Mouse (Mus musculus): Measurements from ENCODE around the gene Bhmt. TPM values are rescaled to one million over a fixed set of nuclear protein-coding genes. Genes with fewer than 3 reads are reported as not detected.

The Bhmt gene
- polyA plus RNA-seq, 1 experiment, result not detected

DNA sequence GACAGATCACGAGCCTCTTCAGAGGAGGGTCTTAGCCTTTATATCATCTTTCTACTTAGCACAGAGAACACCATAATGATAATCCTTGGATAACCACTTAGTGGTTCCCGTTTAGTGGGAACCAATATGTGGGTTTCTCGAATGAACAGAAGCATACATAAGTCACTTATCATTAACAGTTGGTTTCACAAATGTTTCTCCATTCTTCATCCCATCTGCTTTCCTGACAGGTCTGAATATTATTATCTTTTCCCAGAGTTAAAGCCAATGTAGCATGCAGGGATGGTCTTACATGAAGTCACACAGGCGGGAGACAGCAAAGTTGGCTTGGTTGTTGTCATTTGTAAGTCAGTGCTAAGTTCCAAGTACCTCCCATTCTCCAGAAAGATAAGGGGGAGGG is 29.8 kb upstream of the Bhmt start:
- TF ChIP-seq CTCF (IDR thresholded peaks at IDR 0.05; ENCODE audit: borderline replicate concordance, insufficient read depth, low read depth, low read length) (no peak), POLR2A (IDR thresholded peaks at IDR 0.05; ENCODE audit: borderline replicate concordance, insufficient read depth, low read length) (no peak)
- Histone ChIP-seq H3K4me3 (replicated peaks; ENCODE audit: insufficient read depth, low read depth, low read length) (no peak overlapping the region), H3K27ac (ENCODE audit: insufficient read depth, low read length) (no peak overlapping the region), H3K4me1 (ENCODE audit: control insufficient read depth, insufficient read depth, low read length) (no peaks in the 10 kb centered on the region), H3K27me3 (ENCODE audit: control insufficient read depth, insufficient read depth, low read length) (no peaks in the 10 kb centered on the region)
- DNase-seq, result no peak
- 38% methylated on average over 4 of the region's 4 CpGs for WGBS

DNA sequence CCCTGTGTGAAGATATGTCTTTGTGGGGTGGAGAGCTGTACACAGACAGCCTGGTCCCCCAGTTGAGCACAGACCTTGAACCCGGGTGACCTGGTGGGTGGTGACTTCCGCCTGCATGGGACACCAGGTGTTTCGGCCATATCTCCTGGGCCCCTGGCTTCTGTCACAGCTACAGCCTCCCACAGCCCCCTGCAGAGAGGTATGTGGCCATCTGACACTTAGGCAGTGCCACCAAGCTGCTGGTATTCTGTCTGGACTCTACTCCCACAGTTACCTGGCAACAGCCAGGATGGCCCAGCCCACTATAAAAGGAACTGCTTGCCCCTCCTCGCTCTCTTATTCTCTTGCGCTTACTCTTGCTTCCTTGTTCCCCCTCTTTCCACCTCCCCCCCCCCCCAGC is 20.2 kb upstream of the Bhmt start:
- Histone ChIP-seq H3K4me3 (replicated peaks; ENCODE audit: insufficient read depth, low read depth, low read length) (no peak overlapping the region), H3K27ac (ENCODE audit: insufficient read depth, low read length) (no peak overlapping the region), H3K4me1 (ENCODE audit: control insufficient read depth, insufficient read depth, low read length) (peaks cover 3% of the 10 kb centered on the region; the same call in 1 of the 2 replicates), H3K27me3 (ENCODE audit: control insufficient read depth, insufficient read depth, low read length) (no peaks in the 10 kb centered on the region)
- TF ChIP-seq POLR2A (IDR thresholded peaks at IDR 0.05; ENCODE audit: borderline replicate concordance, insufficient read depth, low read length) (no peak), CTCF (IDR thresholded peaks at IDR 0.05; ENCODE audit: borderline replicate concordance, insufficient read depth, low read depth, low read length) (no peak)
- WGBS, result 39% methylated on average over 5 of the region's 5 CpGs
- DNase-seq, result peak; percentile 38 to 57

DNA sequence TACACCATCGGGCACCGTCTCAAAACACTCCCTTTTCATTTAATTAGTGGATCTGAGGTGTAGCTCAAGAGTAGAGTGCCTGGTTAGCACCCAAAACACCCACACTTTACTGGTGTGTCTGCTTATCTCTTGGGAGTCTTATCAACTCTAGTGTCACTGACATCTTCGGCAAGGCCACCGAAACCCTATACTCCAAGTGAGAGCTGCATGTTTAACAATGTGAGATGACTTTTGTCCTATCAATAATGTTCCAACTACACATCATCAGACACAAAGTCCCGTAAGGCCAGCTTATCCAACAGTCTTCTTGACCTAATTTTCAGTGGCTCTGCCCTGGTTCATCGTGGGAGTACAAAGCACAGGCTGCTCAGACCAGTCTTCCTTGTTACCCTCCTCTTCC is 15.6 kb upstream of the Bhmt start:
- 94% methylated on average over 6 of the region's 6 CpGs for WGBS
- DNase-seq, result no peak
- TF ChIP-seq POLR2A (IDR thresholded peaks at IDR 0.05; ENCODE audit: borderline replicate concordance, insufficient read depth, low read length) (no peak), CTCF (IDR thresholded peaks at IDR 0.05; ENCODE audit: borderline replicate concordance, insufficient read depth, low read depth, low read length) (no peak)
- H3K27ac ChIP-seq (ENCODE audit: insufficient read depth, low read length), result no peak overlapping the region
- no peaks in the 10 kb centered on the region for H3K27me3 ChIP-seq (ENCODE audit: control insufficient read depth, insufficient read depth, low read length)
- H3K4me1 ChIP-seq (ENCODE audit: control insufficient read depth, insufficient read depth, low read length), result peaks cover 3% of the 10 kb centered on the region; the same call in 1 of the 2 replicates
- H3K4me3 ChIP-seq (replicated peaks; ENCODE audit: insufficient read depth, low read depth, low read length), result no peak overlapping the region

DNA sequence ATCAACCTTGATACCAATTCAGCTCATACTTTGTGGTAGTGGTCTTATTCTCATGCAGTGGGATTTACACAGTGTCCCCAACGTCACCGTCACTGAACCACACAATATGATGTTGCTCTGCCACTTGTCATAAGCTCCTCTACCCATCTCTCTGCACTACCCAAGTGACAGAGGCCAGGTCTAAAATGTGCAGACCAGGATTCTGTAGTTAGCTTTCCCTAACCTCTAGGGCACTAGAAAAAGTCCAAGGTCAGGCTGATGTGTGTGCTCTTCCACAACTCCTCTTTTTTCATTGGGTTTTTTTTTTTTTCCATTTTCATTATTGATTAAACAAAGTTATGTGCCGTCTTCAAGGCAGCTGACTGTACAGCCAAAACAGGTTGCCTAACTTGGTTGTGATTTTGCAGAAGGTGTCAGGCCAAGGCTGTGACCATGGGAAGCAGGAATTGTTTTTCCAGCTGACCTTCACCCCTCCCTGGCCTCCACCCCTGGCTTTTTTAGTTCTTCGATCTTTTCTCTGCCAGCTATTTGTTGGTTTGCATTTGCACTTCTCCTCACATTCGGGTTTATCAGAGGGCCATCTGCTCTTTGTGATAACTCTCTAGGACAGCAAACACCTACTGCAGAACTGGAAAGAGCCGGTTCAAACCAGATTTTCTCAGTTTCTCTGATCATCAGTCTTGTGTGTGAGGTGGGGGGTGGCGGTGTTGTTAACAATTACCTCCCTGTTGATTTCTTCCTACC is 10.8 kb upstream of the Bhmt start:
- H3K4me1 ChIP-seq (ENCODE audit: control insufficient read depth, insufficient read depth, low read length), result no peaks in the 10 kb centered on the region
- H3K27me3 ChIP-seq (ENCODE audit: control insufficient read depth, insufficient read depth, low read length), result no peaks in the 10 kb centered on the region
- no peak for TF ChIP-seq CTCF (IDR thresholded peaks at IDR 0.05; ENCODE audit: borderline replicate concordance, insufficient read depth, low read depth, low read length)
- no peak for TF ChIP-seq POLR2A (IDR thresholded peaks at IDR 0.05; ENCODE audit: borderline replicate concordance, insufficient read depth, low read length)
- no peak for DNase-seq
- H3K4me3 ChIP-seq (replicated peaks; ENCODE audit: insufficient read depth, low read depth, low read length), result no peak overlapping the region
- WGBS, result 83% methylated on average over 7 of the region's 7 CpGs
- no peak overlapping the region for H3K27ac ChIP-seq (ENCODE audit: insufficient read depth, low read length)

DNA sequence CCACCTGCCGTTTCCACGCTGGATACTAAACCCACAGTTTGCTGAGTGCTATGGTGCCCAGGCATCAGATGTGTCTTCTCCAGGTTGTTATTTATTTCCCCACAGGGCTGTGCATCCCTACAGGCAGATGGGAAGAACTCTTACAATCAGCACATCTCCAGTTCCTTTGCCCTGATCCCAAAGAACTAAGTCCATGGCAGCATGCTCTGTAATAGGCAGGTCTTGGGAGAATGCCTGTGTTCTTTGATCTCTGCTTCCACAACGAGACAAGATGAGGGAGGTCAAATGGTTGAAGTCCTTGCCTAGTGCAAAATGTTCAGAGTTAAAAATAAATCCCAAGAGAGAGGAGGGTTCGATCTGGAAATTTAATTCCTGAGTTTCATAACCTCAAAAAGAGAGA is 1.9 kb upstream of the Bhmt start:
- DNase-seq, result no peak
- Histone ChIP-seq H3K4me3 (replicated peaks; ENCODE audit: insufficient read depth, low read depth, low read length) (no peak overlapping the region), H3K27me3 (ENCODE audit: control insufficient read depth, insufficient read depth, low read length) (no peaks in the 10 kb centered on the region; the same call in 1 of the 2 replicates), H3K27ac (ENCODE audit: insufficient read depth, low read length) (no peak overlapping the region), H3K4me1 (ENCODE audit: control insufficient read depth, insufficient read depth, low read length) (peaks cover 12% of the 10 kb centered on the region; the same call in 1 of the 2 replicates)
- 69% methylated on average over 4 of the region's 4 CpGs for WGBS
- TF ChIP-seq POLR2A (IDR thresholded peaks at IDR 0.05; ENCODE audit: borderline replicate concordance, insufficient read depth, low read length), result no peak
- TF ChIP-seq CTCF (IDR thresholded peaks at IDR 0.05; ENCODE audit: borderline replicate concordance, insufficient read depth, low read depth, low read length), result no peak

DNA sequence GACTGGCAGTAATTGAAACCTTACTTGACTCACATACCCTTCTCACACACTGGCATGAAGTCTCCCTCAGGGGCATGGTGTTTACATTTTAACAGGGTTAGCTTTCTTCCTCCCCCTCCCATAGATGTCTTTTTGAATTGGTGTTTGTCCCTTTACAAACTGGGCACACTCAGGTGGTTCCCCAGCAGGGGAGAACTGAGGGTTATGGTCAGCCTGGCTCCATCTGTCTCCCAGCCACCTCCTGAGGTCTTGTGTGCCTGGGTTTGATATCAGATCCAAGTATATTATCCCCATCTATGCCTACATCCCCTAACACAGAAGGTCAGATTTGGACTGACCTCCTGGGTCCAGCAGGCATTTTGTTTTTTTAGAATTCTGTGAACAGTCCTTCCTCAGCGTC is 1.2 kb downstream of the Bhmt start:
- peak; percentile 43 to 69 for DNase-seq
- TF ChIP-seq CTCF (IDR thresholded peaks at IDR 0.05; ENCODE audit: borderline replicate concordance, insufficient read depth, low read depth, low read length) (no peak), POLR2A (IDR thresholded peaks at IDR 0.05; ENCODE audit: borderline replicate concordance, insufficient read depth, low read length) (no peak)
- H3K4me3 ChIP-seq (replicated peaks; ENCODE audit: insufficient read depth, low read depth, low read length), result no peak overlapping the region
- 20% methylated on average over 1 of the region's 1 CpGs for WGBS
- H3K4me1 ChIP-seq (ENCODE audit: control insufficient read depth, insufficient read depth, low read length), result peaks cover 12% of the 10 kb centered on the region; the same call in 1 of the 2 replicates
- no peaks in the 10 kb centered on the region; the same call in 1 of the 2 replicates for H3K27me3 ChIP-seq (ENCODE audit: control insufficient read depth, insufficient read depth, low read length)
- H3K27ac ChIP-seq (ENCODE audit: insufficient read depth, low read length), result no peak overlapping the region

DNA sequence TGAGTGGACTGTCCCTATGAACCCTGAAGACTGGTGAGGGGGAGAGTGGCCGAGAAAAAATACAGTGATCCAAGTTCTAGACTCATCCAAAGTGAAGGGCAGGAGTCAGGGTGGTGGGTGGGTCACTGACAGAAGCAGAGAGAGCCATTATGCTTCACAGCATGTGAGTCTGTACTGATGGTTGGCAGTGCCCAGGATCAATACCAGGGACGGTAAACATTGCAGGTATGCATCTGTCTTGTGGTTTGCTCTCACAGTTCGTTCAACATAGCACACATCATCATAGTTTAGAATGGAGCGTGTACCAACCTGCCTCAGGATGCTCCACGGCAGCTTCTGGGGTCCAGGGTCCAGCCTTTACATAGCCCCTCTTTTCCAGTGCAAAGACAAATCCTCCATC is 4.8 kb downstream of the Bhmt start:
- 92% methylated on average over 5 of the region's 5 CpGs for WGBS
- no peaks in the 10 kb centered on the region for H3K27me3 ChIP-seq (ENCODE audit: control insufficient read depth, insufficient read depth, low read length)
- DNase-seq, result no peak

More for the DNA sequence above, 4.8 kb downstream of the Bhmt start:
- Histone ChIP-seq H3K4me1 (ENCODE audit: control insufficient read depth, insufficient read depth, low read length) (peaks cover 20% of the 10 kb centered on the region), H3K4me3 (replicated peaks; ENCODE audit: insufficient read depth, low read depth, low read length) (no peak overlapping the region), H3K27ac (ENCODE audit: insufficient read depth, low read length) (no peak overlapping the region)
- TF ChIP-seq POLR2A (IDR thresholded peaks at IDR 0.05; ENCODE audit: borderline replicate concordance, insufficient read depth, low read length) (no peak), CTCF (IDR thresholded peaks at IDR 0.05; ENCODE audit: borderline replicate concordance, insufficient read depth, low read depth, low read length) (no peak)

All from cerebellum, adult 2 months (tissue).